Mouse (Mus musculus): ENCODE measurements around the gene Kcnj14. TPM values are rescaled to one million over a fixed set of nuclear protein-coding genes. Genes with fewer than 3 reads are reported as not detected.

The Kcnj14 gene
- total RNA-seq, 2 experiments from 2014 or later: 0.09 to 0.38 TPM

DNA sequence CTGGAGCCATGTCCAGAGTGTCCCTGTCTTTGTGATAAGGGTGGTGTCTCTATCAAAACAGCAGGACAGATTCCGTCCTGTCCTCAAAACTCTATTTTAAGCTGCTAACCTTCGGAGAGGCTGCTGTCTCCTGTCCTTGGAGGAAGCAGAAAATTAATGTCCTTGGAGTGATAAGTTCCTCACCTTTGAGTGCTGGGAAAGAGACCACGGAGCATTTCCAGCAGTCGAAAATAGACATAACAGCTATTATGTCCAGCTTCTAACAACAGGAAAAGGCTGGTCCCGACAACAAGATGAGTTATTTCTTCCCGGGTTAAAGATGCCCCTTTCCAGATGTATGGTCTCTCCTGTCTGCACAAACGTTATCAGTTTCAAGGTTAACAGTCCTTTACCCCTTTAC, 49.3 kb downstream of the Kcnj14 start:
- ATAC-seq (replicated peaks; ENCODE audit: low FRiP score, poor library complexity, severe bottlenecking): no peak

DNA sequence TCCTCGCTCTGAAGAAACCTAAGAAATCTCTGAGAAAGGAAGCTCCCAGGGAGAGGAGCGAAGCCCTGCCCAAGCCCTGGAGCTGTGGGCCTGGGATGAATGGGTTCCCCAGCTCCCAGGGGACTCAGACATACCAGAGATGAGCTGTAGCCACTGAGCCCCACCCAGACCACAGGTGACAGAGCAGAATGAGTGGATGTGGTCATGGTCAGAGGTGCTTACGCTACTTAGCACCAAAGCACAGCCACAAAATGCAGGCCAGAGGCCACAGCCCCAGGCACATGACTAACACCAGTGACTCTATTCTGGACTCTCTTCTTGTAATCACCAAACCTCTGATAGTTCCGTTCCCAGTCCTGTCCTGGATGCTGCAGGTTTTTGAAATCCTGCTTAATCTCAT, 53.5 kb downstream of the Kcnj14 start:
- no peak for ATAC-seq (replicated peaks; ENCODE audit: low FRiP score, poor library complexity, severe bottlenecking)

DNA sequence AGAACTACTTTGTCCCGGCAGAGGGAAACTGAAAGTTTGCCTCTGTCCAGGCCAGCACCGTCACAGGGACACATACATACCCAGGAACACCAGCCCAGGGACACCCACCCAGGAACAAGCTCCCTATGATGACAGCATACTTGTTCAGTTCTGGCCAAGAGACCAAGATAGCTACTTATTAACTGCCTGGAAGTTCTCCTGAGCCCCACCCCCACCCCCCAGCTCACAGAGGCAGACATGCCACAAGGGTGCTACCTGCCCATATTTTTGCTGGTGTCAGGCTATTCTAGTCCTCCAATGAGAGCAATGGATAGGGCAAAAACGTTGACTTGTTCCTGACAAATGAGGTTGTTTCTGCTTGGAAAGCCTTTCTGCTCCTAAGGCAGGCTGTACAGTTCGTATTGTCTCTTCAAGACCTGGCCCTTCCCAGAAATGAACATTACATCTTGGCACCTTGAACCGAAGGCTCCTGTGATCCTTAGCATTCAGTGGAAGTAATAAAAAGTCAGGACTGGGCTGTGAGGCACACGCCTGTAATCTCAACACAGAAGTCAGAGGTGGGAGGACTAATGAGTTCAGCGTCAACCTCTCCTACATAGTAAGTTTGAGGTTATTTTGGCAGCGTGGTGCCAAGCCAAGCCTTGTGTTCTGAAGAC, 54.0 kb downstream of the Kcnj14 start:
- ATAC-seq (replicated peaks; ENCODE audit: low FRiP score, poor library complexity, severe bottlenecking): no peak

DNA sequence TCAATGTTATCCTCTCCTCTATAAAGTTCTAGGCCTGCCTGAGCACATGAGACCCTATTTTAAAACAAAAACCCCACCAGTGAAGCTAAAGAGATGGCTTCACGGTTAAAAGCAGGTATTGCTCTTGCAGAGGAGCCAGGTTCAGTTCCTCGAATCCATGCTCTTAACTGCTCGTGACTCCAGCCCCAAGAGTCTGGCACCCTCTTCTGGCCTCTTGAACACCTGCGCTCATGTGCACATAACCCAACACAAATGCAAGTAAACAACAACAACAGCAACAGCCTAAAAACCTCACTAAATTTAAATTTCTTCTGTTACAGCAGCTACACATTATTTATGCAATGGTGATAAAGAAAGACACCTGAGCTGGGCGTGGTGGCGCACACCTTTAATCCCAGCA, 57.1 kb downstream of the Kcnj14 start:
- no peak for ATAC-seq (replicated peaks; ENCODE audit: low FRiP score, poor library complexity, severe bottlenecking)

DNA sequence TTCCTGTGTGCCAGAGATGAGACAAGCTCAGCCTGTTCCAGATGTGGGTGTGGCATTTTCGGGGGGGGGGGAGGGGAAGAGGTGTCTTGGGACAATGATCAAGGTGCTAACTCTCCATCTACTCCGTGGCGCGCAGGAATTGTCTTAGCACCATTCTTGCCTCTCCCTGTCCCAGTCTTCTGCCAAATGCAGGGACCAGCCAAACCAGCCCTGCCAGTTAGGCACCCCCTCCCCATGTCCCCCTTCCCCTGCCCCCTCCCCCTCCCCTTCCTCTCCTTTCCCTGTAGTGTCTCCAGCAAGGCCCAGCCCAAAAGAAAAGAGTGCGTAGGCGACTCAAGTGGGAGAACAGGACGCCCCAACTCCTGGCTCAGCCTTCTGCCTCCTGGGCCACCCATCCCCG, 57.8 kb downstream of the Kcnj14 start:
- ATAC-seq (replicated peaks; ENCODE audit: low FRiP score, poor library complexity, severe bottlenecking): no peak

Other genes starting within 250 kb of the Kcnj14 start
- gene Fgf21, start 209.3 kb downstream of the Kcnj14 start, total RNA-seq (2015; ENCODE audit: low replicate concordance): not detected in 2 replicates
- gene Fgf21, start 209.3 kb downstream of the Kcnj14 start, total RNA-seq (2017; ENCODE audit: low replicate concordance): not detected in 2 replicates
- gene Fut1, start 207.5 kb downstream of the Kcnj14 start, total RNA-seq (2015; ENCODE audit: low replicate concordance): not detected in 2 replicates
- gene Fut1, start 207.5 kb downstream of the Kcnj14 start, total RNA-seq (2017; ENCODE audit: low replicate concordance): not detected in 2 replicates
- not detected in 2 replicates for gene Izumo1, start 203.0 kb downstream of the Kcnj14 start, total RNA-seq (2015; ENCODE audit: low replicate concordance)
- not detected in 2 replicates for gene Izumo1, start 203.0 kb downstream of the Kcnj14 start, total RNA-seq (2017; ENCODE audit: low replicate concordance)
- gene Rasip1, start 197.3 kb downstream of the Kcnj14 start, total RNA-seq (2015; ENCODE audit: low replicate concordance): not detected in 2 replicates
- not detected in 2 replicates for gene Rasip1, start 197.3 kb downstream of the Kcnj14 start, total RNA-seq (2017; ENCODE audit: low replicate concordance)
- not detected in 2 replicates for gene Mamstr, start 184.8 kb downstream of the Kcnj14 start, total RNA-seq (2015; ENCODE audit: low replicate concordance)
- gene Mamstr, start 184.8 kb downstream of the Kcnj14 start, total RNA-seq (2017; ENCODE audit: low replicate concordance): not detected in 2 replicates
- not detected in 2 replicates for gene Fut2, start 158.4 kb downstream of the Kcnj14 start, total RNA-seq (2015; ENCODE audit: low replicate concordance)
- not detected in 2 replicates for gene Fut2, start 158.4 kb downstream of the Kcnj14 start, total RNA-seq (2017; ENCODE audit: low replicate concordance)
- not detected in 2 replicates for gene Ntn5, start 140.8 kb downstream of the Kcnj14 start, total RNA-seq (2015; ENCODE audit: low replicate concordance)
- gene Ntn5, start 140.8 kb downstream of the Kcnj14 start, total RNA-seq (2017; ENCODE audit: low replicate concordance): not detected in 2 replicates
- not detected in 2 replicates for gene Sec1, start 130.4 kb downstream of the Kcnj14 start, total RNA-seq (2015; ENCODE audit: low replicate concordance)
- not detected in 2 replicates for gene Sec1, start 130.4 kb downstream of the Kcnj14 start, total RNA-seq (2017; ENCODE audit: low replicate concordance)
- gene Car11, start 124.9 kb downstream of the Kcnj14 start, total RNA-seq (2015; ENCODE audit: low replicate concordance): not detected in 2 replicates
- not detected in 2 replicates for gene Car11, start 124.9 kb downstream of the Kcnj14 start, total RNA-seq (2017; ENCODE audit: low replicate concordance)
- 1.5 and 1.9 TPM in 2 replicates for gene Dbp, start 119.7 kb downstream of the Kcnj14 start, total RNA-seq (2015; ENCODE audit: low replicate concordance)
- 0.77 and 2.2 TPM in 2 replicates for gene Dbp, start 119.7 kb downstream of the Kcnj14 start, total RNA-seq (2017; ENCODE audit: low replicate concordance)
- 423 and 424 TPM in 2 replicates for gene Rpl18, start 109.3 kb downstream of the Kcnj14 start, total RNA-seq (2015; ENCODE audit: low replicate concordance)
- gene Rpl18, start 109.3 kb downstream of the Kcnj14 start, total RNA-seq (2017; ENCODE audit: low replicate concordance): 286 and 289 TPM in 2 replicates
- 4.6 and 7.9 TPM in 2 replicates for gene Sphk2, start 106.8 kb downstream of the Kcnj14 start, total RNA-seq (2015; ENCODE audit: low replicate concordance)
- 2.1 and 2.6 TPM in 2 replicates for gene Sphk2, start 106.8 kb downstream of the Kcnj14 start, total RNA-seq (2017; ENCODE audit: low replicate concordance)
- not detected in 2 replicates for gene Fam83e, start 103.6 kb downstream of the Kcnj14 start, total RNA-seq (2015; ENCODE audit: low replicate concordance)
- gene Fam83e, start 103.6 kb downstream of the Kcnj14 start, total RNA-seq (2017; ENCODE audit: low replicate concordance): not detected in 2 replicates
- gene Spaca4, start 99.0 kb downstream of the Kcnj14 start, total RNA-seq (2015; ENCODE audit: low replicate concordance): not detected in 2 replicates
- not detected in 2 replicates for gene Spaca4, start 99.0 kb downstream of the Kcnj14 start, total RNA-seq (2017; ENCODE audit: low replicate concordance)
- not detected in 2 replicates for gene Lmtk3, start 41.0 kb downstream of the Kcnj14 start, total RNA-seq (2015; ENCODE audit: low replicate concordance)
- not detected in 2 replicates for gene Lmtk3, start 41.0 kb downstream of the Kcnj14 start, total RNA-seq (2017; ENCODE audit: low replicate concordance)
- not detected in 2 replicates for gene Sult2b1, start 40.1 kb downstream of the Kcnj14 start, total RNA-seq (2015; ENCODE audit: low replicate concordance)
- gene Sult2b1, start 40.1 kb downstream of the Kcnj14 start, total RNA-seq (2017; ENCODE audit: low replicate concordance): not detected in 2 replicates
- 10.6 and 10.7 TPM in 2 replicates for gene Cyth2, start 10.2 kb downstream of the Kcnj14 start, total RNA-seq (2015; ENCODE audit: low replicate concordance)
- 11.6 and 14.5 TPM in 2 replicates for gene Cyth2, start 10.2 kb downstream of the Kcnj14 start, total RNA-seq (2017; ENCODE audit: low replicate concordance)
- gene Grwd1, start 6.2 kb upstream of the Kcnj14 start, total RNA-seq (2015; ENCODE audit: low replicate concordance): 1.5 and 2.3 TPM in 2 replicates
- gene Grwd1, start 6.2 kb upstream of the Kcnj14 start, total RNA-seq (2017; ENCODE audit: low replicate concordance): 0.43 and 3.1 TPM in 2 replicates
- gene Kdelr1, start 48.0 kb upstream of the Kcnj14 start, total RNA-seq (2015; ENCODE audit: low replicate concordance): 31.3 and 67.2 TPM in 2 replicates
- gene Kdelr1, start 48.0 kb upstream of the Kcnj14 start, total RNA-seq (2017; ENCODE audit: low replicate concordance): 18.0 and 20.1 TPM in 2 replicates
- not detected in 2 replicates for gene Grin2d, start 53.6 kb upstream of the Kcnj14 start, total RNA-seq (2015; ENCODE audit: low replicate concordance)
- 0.28 TPM in 1 of 2 replicates, not detected in the other for gene Grin2d, start 53.6 kb upstream of the Kcnj14 start, total RNA-seq (2017; ENCODE audit: low replicate concordance)
- gene Syngr4, start 71.9 kb upstream of the Kcnj14 start, total RNA-seq (2015; ENCODE audit: low replicate concordance): 4.0 TPM in 1 of 2 replicates, not detected in the other
- not detected in 2 replicates for gene Syngr4, start 71.9 kb upstream of the Kcnj14 start, total RNA-seq (2017; ENCODE audit: low replicate concordance)
- 1.3 TPM in 1 of 2 replicates, not detected in the other for gene Tmem143, start 72.2 kb upstream of the Kcnj14 start, total RNA-seq (2015; ENCODE audit: low replicate concordance)
- gene Tmem143, start 72.2 kb upstream of the Kcnj14 start, total RNA-seq (2017; ENCODE audit: low replicate concordance): 0.26 and 3.8 TPM in 2 replicates
- gene Emp3, start 96.6 kb upstream of the Kcnj14 start, total RNA-seq (2015; ENCODE audit: low replicate concordance): 56.4 and 143 TPM in 2 replicates
- gene Emp3, start 96.6 kb upstream of the Kcnj14 start, total RNA-seq (2017; ENCODE audit: low replicate concordance): 48.2 and 77.1 TPM in 2 replicates
- 2.5 TPM in 1 of 2 replicates, not detected in the other for gene Ccdc114, start 99.3 kb upstream of the Kcnj14 start, total RNA-seq (2015; ENCODE audit: low replicate concordance)
- 0.51 and 2.0 TPM in 2 replicates for gene Ccdc114, start 99.3 kb upstream of the Kcnj14 start, total RNA-seq (2017; ENCODE audit: low replicate concordance)
- not detected in 2 replicates for gene Abcc6, start 205.5 kb upstream of the Kcnj14 start, total RNA-seq (2015; ENCODE audit: low replicate concordance)
- gene Abcc6, start 205.5 kb upstream of the Kcnj14 start, total RNA-seq (2017; ENCODE audit: low replicate concordance): not detected in 2 replicates
- 5.4 and 9.2 TPM in 2 replicates for gene Nomo1, start 208.9 kb upstream of the Kcnj14 start, total RNA-seq (2015; ENCODE audit: low replicate concordance)
- 6.1 and 8.5 TPM in 2 replicates for gene Nomo1, start 208.9 kb upstream of the Kcnj14 start, total RNA-seq (2017; ENCODE audit: low replicate concordance)